Mouse (Mus musculus) c-Kit-positive CD71-positive TER-119-negative erythroid progenitor cells, embryonic 14.5 days (primary cell): Measurements from ENCODE around the gene Prdm9.
"Not testable (repeated sequence)": the region's sequence is repeated elsewhere in the genome, so short reads cannot be mapped to it uniquely, and the experiment has no call there.

ENCODE experiments used
- DNase-seq: peaks from one replicate; pipeline ENCODE4 v3.0.0-alpha.2; 2013; ENCODE audit warnings: low read depth

Prdm9 gene

DNA sequence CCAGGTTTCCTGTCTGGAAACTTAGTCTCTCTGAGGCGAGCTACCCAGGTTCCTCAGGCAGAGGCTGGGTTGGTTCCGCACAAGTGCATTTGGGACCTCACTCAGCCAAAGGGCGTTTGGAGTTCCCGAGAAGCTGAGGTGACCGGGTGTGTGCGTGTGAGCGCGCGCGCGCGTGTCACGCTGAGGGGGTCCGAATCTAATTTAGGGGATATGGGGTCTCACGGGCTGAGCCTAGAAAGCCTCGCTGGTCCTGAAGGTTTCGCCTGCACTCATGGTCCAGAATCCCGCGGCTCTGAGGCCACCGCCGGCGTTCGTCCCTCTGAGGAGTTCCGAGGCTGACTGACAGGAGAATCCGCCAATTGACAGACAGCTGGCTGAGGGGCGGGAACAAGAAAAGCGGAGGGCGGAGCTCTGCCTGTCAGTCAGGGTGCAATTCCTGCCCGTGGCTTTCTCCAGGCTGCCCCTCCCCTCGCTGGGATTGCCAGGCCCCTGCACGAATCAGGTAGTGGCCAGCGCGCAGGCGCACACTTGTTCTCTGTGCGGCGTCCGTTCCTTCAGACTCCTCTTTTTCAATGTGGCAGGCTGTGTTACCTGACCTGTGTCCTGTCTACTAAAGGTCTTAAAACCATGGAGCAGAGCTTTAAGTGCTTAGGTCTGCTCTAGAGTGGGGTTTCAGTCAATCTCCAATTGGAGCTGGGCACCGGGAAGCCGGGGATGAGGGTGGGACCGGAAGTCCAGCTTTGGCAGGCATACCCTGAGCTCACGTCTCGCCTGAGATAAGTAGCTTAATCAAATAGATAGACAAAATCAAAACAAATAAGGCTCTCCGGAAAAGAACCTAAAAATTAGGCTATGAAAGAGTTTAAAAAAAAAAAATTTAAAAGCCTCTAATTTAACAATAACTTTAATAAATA is at the start of gene Prdm9:
TSS of gene Prdm9 (minus strand) at position 341 of the 914 bp plus-strand sequence.
- peak; percentile 95 for DNase-seq

DNA sequence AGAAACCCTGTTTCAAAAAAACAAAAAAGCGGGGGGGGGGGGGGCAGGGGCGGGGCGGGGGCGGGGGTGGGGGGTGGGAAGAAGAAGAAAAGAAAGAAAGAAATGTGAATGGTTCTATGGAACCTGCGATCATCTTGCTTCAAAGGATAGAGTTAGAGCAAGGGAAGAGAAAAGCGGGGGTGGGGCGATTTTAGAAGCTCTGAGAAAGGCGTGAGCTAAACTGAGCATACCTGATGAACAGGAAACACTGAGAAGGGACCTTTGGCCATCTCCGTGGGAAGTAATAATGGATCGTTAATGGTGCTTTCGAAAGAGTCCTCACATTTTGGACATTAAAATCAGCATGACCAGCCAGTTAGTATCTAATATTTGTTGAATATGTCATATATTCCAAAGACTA is 35.3 kb upstream of the Prdm9 start:
- no peak for DNase-seq

DNA sequence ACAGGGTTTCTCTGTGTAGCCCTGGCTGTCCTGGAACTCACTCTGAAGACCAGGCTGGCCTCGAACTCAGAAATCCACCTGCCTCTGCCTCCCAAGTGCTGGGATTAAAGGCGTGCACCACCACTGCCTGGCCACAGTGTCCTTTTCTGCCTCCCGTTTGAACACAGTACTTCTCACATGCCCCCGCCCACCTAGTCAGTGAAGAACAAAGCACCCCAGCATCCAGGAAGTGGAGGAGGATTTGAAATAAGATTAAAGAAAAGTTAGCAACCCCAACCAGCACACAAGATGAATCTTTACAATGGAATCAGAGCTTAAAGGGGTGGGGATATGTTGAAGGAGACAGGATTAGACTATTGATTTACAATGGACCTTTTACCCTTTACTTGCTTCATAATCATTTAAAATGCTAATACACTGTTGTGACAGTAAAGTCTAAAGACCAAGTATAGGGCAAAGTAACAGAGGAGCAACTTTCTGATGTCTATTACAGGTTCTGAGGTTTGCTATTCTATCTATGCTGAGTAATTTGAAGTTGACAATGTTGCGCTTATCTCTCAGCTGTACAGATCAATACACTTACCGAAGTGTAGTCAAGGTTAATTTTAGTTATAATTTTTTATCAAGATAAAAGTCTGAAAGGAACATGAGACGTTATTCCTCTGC is 27.2 kb upstream of the Prdm9 start:
- no peak for DNase-seq

DNA sequence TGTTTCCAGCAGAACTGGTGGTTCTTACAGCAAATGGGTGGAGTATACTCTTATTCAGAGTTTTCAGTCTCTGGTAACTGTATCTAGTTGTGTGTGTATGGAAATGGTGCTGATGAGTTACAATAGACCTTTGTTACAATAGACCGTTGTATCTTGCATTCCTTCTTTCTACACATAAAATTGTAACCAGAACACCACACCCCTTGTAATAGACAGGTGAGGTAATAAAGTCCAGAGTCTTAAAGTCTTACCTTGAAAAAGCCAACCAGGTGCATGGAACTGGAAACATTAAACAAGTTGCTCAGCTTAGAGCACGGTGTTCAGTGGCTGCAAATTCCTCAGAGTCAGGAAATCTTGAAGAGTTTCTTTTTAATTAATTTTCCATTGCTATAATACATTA is 24.0 kb upstream of the Prdm9 start:
- no peak for DNase-seq

DNA sequence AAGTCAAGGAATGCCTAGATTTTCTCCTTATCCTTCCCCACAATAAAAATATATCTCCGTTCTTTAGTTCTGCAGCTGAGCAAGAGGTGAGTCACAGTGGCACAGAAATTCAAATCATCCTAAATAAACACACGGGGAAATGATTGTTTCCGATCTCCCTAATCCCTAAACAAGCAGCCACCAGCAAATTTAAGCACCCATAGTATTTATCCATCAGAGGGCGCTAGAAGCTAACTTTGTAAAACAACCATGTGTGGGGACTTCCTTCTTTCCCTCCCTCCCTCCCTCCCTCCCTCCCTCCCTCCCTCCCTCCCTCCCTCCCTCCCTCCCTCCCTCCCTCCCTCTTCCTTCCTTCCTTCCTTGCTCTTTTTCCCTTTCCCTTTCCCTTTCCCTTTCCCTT is 21.5 kb upstream of the Prdm9 start:
- DNase-seq = peak; percentile 44

DNA sequence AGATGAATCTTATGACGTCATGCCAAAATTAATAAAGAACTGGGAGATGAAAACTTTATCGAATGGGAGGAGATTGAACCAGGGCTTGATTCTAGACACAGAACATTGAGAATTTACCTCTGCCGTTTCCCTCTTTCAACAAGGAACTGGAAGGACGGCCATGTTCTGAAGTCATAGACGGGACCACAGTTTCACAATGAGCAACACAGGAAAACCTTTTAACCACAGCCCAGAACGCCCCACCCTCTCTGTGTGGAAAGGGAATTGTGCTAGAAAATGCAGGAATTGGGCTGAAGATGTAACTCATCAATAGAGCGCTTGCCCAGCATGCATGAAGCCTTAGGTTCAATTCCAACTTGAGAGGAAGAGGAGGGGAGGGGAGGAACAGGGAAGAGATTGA is 18.9 kb upstream of the Prdm9 start:
- DNase-seq = no peak

DNA sequence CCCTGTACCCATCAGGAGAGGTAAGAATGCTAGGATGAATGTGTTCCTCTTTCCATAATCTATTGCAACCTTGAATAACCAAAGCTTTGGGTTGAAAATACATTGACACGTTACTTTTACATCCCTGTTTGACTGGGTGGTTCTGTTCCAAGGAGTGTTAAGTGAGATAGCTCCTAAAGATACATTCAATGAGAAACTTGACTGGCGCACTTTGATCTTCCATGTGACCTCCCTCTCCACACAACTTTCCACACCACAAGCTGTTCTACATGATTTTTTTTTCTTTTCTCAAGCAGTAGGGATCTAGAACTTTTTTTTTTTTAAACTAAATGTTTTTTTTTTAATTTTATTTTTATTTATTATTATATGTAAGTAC is 15.9 kb upstream of the Prdm9 start:
- no peak for DNase-seq

DNA sequence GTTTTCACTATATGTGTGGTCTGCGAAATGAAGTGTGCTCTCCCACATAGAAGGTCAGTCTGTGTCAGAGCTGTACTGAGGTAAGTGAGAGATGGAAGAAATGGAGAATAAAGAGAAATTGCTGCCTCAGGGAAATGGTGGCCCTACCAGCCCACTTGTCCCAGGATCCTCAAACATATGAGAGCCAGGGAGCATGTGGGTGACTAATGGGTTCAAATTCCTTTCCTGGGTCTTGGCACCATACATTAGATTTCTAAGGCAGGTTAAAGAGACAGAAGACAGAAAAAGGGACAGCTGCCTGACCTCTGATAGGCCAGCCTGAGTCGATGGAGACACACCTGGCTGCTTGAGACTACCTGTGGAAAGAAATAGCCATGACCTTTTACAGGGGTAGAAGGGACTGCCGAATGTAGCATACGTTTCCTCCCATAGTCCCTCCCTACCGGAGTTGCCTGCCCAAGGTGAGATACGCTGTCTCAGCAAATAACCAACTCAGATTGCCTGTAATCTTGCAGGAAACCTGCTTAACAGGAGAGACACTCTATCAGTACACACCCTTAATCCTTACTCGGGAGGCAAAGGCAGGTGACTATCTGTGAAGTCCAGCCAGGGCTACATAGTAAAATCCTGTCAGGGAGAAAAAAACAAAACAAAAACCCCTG is 15.4 kb upstream of the Prdm9 start:
- DNase-seq = no peak

DNA sequence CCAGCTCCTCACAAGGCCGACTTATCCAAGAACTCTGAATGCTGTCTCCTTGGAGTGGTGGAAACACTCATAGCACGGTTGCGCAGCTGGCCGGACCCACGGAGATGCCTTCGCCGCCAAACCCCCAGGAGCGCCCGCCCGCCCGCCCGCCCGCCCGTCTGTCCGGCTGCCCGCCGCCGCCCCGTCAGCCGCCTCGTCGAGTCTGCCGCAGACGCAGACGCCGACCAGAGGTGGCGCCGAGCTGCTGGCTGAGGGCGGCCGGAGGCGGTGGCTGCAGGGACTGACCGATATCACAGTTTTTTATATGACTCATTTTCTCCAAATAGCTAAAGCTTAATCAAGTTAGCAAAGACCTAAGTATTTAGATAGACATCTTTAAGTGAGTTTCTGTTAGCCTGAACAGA is 13.1 kb upstream of the Prdm9 start:
- no peak for DNase-seq

DNA sequence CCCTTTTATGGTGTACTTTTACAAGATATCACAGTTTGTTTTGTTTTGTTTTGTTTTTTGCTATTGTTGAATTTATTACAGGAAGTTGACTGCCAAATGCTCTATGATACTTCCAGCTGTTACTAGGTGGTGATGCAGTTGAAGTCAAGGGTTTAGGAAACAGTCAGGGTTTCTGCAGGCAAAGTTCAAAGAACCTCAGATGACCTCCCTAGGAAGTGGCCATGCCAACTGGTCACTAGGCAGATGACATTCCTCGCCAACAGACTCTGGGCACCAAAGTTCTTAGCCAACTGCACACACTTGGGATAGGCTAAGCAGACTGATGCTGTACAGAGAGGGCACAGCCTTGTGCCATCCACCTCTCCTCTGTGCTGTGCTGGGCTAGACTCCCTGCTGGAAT is 10.9 kb upstream of the Prdm9 start:
- no peak for DNase-seq

DNA sequence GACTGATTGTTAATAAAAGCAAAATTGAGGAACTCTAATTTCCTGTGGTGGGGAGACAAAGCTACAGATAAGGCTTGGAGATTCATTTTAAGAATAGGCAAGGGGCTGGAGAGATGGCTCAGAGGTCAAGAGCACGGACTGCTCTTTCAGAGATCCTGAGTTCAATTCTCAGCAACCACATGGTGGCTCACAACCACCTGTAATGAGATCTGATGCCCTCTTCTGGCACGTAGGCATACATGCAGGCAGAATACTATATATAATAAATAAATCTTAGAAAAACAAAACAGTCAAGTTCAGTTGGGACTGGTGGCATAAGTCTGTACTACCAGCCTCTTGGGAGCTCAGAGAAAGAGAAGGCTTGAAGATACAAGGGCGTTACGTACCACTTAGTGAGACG is 2.8 kb upstream of the Prdm9 start:
- no peak for DNase-seq

DNA sequence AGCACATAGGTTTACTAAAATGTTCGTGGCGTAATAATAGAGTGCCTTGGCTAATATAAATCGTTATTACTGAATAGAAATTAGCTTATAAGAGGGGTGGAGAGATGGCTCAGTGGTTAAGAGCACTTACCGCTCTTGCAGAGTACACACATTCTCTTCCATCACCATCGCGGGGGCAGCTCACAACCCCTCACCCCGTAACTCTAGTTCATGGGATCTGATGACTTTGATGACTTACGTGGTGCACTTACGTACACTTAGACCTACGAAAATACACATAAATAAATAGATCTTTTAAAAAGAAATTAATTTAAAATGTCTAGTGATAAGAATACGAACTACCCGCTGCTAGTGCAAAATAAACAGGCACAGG is 760 bp upstream of the Prdm9 start:
- DNase-seq = no peak

DNA sequence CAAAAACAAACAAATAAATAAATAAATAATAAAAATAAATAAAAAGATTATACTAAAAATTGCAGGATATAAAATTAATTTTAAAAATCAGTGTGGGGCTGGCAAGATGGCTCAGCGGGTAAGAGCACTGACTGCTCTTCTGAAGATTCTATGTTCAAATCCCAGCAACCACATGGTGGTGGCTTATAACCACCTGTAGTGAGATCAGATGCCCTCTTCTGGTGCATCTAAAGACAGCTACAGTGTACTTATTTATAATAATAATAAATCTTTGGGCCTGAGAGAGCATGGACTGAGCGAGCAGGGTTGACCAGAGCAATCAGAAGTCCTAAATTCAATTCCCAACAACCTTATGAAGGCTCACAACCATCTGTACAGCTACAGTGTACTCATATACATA is 4.2 kb downstream of the Prdm9 start:
- DNase-seq = no peak

DNA sequence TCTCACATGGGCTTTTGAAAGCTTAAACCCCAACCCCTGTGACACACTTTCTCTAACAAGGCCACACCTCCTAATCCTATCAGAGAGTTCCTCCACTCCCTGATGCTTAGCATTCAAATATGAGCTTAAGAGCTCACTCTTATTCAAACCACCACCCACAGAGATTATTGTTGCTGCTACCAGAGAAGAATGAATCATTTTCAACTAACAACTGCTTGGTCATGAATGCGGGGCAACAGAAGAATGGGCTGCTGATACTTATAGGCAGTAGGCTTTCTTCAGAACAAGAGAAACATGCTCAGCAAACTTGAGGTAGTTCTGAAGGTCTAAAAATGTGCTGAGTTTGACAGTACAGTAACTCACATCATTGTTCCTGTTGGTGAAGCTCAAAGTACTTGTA is 14.4 kb downstream of the Prdm9 start:
- DNase-seq = no peak

DNA sequence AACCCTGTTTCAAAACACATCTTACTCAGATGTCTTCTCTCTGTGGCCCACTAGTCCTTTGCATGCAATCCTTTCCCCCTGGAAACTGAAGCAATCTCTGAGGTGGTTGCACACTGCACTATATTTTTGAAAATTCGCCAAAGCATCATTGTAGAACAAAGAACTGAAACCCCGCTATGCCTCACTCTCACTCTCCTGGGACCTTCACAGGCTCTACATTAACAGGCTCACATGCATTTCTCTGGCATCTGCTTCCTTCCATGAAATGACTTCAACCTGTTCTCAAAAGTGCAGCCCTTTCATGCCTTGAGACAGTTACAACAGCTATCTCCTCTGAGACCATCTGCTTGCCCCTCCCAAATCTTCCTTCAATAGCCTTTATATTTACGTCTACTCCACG is 17.7 kb downstream of the Prdm9 start:
- no peak for DNase-seq

DNA sequence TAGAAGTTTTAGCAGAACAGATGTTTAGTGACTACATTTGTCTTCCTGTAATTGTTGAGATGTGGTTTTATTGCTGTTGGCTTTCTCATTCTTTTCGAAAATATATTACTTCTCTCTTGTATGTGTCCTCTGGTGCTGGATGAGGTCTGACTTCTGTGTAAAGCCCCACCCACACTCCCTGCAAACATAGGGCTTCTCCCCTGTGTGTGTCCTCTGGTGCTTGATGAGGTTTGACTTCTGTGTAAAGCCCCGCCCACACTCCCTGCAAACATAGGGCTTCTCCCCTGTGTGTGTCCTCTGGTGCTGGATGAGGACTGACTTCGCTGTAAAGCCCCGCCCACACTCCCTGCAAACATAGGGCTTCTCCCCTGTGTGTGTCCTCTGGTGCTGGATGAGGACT is 20.3 kb downstream of the Prdm9 start:
- DNase-seq = not testable (repeated sequence)

DNA sequence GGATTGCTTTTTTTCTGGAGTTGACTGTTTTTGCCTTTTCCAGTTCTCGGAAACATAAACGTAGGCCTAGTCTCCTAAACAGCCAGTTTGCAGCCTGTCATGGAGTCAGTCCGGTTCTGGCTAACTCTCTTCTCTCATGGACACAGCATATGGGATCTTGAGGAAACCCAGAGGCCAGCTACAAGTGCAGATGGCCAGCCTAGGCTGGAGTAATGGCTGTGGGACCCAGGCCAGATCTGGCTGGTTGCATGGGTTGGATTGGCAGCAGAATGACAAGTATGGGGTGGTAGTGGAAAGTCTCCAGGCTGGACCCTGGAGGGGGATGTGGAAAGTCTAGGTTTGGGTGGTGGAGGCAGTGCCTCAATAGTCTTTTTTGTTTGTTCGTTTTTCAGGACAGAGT is 23.8 kb downstream of the Prdm9 start:
- no peak for DNase-seq

DNA sequence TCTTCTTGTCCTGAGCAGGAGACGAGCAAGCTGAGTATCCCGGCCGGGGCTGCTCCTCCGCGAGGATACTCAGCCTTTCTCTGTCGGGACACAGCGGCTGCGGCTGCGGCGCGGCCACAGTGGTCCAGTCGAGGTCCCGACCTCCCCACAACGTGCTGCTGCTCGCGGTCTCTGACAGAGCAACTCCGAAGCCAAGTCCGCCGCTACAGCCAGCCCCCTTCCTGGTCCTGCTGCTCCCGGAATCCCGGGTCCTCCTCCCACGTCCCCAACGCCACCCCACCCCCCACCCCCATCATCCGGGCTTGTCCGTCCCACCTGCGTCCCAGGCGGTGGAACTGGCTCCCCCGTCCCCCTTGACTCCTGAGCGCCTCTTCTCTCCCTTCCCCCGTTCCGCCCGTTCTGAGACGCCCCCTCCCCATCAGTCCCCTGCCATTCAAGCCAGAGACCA is 27.7 kb downstream of the Prdm9 start:
- DNase-seq = no peak

DNA sequence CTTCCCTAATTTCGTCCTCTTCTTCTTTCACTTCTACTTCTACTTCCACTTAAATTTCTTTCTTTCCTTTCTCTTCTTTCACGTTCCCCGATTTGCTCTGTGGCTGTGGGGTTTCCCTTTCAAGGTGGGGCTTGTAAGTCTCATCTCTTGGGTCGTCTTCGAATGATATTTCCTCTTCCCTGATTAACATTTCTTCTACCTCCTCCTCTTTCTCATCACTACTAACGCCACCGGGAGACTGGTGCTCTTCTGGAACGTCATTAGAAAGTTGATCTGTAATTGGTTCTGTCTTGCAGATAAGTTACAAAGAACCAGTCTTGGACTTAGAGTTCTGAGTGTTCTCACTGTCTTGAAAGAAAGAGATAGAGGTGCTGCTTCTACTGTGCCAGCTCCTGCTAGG is 28.2 kb downstream of the Prdm9 start:
- DNase-seq = no peak

DNA sequence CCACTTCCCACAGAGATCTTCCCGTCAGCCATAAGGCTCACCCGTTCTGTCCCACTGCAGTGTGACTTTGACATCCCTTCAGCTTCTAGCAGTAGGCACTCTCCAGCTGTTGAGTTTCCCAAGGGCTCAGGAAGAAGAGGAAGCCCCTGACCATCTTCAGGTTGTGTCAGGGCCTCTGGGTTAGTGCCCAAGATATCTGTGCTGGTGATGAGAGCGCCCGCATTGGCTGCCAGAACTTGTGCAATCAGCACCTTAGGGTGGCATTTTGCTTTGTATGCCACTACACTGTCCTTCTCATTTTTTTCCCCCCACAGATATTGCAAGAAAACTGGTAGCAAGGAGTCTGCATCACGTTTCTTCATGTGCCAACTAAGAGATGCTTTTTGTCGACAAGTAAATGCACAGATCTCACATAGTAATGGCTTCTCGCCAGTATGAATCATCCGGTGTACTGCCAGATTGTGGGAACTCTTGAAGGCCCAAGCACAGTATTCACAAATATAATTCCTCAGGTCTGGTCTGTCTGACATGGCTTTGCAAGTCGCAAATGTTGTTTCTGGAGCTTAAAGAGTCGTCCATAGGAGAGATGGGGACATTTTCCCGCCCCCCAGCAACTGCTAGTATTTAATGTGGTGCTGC is 28.9 kb downstream of the Prdm9 start:
- DNase-seq = no peak

DNA sequence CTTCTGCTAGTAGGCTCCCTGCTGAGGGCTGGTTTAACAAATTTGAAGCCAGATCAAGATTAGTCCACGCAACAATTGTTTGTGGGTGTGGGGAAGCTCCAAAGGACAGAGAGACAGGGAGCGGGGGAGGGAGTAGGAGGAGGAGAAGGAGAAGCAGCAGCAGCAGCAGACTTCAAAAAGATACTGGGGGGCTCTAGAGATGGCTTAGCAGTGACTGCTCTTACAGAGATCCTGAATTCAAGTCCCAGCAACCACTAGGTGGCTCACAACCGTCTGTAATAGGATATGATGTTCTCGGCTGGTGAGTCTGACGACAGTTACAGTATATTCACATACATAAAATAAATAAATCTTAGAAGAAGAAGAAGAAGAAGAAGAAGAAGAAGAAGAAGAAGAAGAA is 34.0 kb downstream of the Prdm9 start:
- no peak for DNase-seq

DNA sequence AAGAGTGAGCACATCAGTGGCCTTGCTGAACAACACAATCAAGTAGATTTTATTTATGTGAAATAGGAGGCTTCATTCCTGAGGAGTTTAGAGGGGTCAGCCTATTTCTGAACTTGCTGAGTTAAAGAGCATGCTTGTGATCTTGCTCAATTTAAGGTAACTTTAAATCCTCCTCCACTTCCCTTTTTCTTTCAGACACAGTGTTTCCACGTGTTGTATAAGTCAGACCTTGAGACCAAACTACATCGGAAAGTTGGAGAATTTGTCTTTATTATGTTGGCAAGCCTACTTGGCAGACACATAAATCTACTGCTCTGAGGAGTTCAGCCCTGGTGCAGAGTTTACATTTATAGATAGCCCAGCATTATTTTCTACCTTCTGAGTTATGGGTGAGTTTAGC is 35.3 kb downstream of the Prdm9 start:
- no peak for DNase-seq

DNA sequence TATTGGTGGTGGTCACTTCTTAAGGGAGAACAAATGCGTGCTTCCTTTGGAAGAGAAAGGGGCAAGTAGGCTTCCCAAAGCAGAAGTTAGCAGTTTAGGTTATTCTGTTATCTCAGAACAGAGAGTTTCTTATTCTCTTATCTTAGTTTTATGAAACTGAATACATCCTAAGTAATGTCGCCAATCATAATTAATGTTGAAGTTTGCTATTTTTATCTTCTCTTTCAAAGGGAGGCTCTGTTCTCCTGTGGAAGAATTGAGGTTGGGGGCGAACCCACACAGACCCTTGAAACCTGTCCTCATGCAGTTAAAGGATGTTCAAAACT is 36.4 kb downstream of the Prdm9 start:
- DNase-seq = no peak
